Mouse (Mus musculus): Measurements from ENCODE around the gene Olfr474. TPM values are rescaled to one million over a fixed set of nuclear protein-coding genes. Genes with fewer than 3 reads are reported as not detected.
"Not testable (repeated sequence)": the region's sequence is repeated elsewhere in the genome, so short reads cannot be mapped to it uniquely, and the experiment has no call there.

Gene Olfr474
- not detected in 2 replicates for polyA plus RNA-seq (2014; fragmentation: Nextera tagmentation; extraction: Ambion mirVana)

DNA sequence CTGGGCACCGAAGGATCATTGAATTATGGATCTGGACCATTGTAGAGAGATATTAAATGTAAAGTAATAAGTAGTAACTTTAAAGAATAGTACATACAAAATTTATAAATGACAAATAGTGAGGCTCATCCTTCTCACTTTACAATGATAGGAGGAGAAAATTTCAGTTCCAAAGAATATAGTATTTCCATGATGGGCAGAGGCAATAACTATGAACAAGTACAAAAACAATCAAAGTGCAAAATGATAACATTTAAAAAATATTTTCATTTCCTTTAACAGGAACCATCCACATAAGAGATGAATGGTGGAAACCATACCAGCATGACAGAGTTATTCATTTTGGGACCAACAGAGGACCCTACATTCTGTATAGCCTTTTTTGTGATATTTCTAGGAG lies at the start of gene Olfr474:
Olfr474 (plus strand) TSS at position 301 of the 400 bp plus-strand sequence.
- ATAC-seq (replicated peaks; ENCODE audit: insufficient number of reproducible peaks, low FRiP score, low TSS enrichment, low read depth) (no peak), DNase-seq (ENCODE audit: low spot score) (no peak)
- H3K4me1 ChIP-seq (ENCODE audit: control insufficient read depth, insufficient read depth, low read length), result no peaks in the 10 kb centered on the region
- H3K4me3 ChIP-seq (ENCODE audit: low read depth, low read length), result no peak within 1 kb of the TSS
- no peak within 1 kb of the TSS for H3K27ac ChIP-seq (replicated peaks; ENCODE audit: low read depth, low read length)
- no peaks in the 10 kb centered on the region for H3K36me3 ChIP-seq (replicated peaks; ENCODE audit: control insufficient read depth, insufficient read depth, low read depth, low read length)
- no peak within 1 kb of the TSS for H3K4me2 ChIP-seq (ENCODE audit: low read depth, low read length)
- no peaks in the 10 kb centered on the region for H3K9me3 ChIP-seq (replicated peaks; ENCODE audit: control insufficient read depth, low read length)
- no peak within 1 kb of the TSS for H3K9ac ChIP-seq (replicated peaks; ENCODE audit: low read length)
- no peaks in the 10 kb centered on the region for H3K27me3 ChIP-seq (ENCODE audit: control insufficient read depth, insufficient read depth, low read length)
- 92% methylated on average over 1 of the region's 1 CpGs for WGBS

DNA sequence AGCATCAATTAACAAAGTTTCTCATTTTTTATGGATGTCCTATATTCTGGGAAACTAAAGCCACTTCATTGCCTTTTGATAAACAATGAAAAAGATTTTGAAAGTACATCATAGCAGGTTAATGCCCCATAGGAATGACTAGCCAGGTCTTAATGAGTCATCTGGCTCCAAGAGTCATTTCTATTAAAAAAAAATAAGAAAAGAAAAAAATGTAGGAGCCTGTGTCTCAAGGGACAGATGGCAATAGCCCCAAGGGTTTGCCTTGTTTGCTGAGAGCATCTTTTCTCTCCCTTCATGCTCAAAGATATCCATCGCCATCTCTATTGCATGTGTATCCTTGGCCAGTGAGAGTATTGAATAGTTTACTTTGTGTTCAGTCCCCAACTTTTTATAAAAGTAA lies 24.3 kb upstream of the Olfr474 start, which contains the start of gene Olfr473:
Olfr473 (plus strand) TSS at position 301 of the 400 bp plus-strand sequence.
- ATAC-seq (replicated peaks; ENCODE audit: insufficient number of reproducible peaks, low FRiP score, low TSS enrichment, low read depth) (no peak), DNase-seq (ENCODE audit: low spot score) (no peak)
- no peaks in the 10 kb centered on the region for H3K27me3 ChIP-seq (ENCODE audit: control insufficient read depth, insufficient read depth, low read length)
- no peak within 1 kb of the TSS for H3K27ac ChIP-seq (replicated peaks; ENCODE audit: low read depth, low read length)
- no peaks in the 10 kb centered on the region for H3K9me3 ChIP-seq (replicated peaks; ENCODE audit: control insufficient read depth, low read length)
- H3K36me3 ChIP-seq (replicated peaks; ENCODE audit: control insufficient read depth, insufficient read depth, low read depth, low read length), result no peaks in the 10 kb centered on the region
- WGBS, result 97% methylated on average over 1 of the region's 1 CpGs
- H3K4me1 ChIP-seq (ENCODE audit: control insufficient read depth, insufficient read depth, low read length), result no peaks in the 10 kb centered on the region
- H3K9ac ChIP-seq (replicated peaks; ENCODE audit: low read length), result no peak within 1 kb of the TSS
- H3K4me2 ChIP-seq (ENCODE audit: low read depth, low read length), result no peak within 1 kb of the TSS
- H3K4me3 ChIP-seq (ENCODE audit: low read depth, low read length), result no peak within 1 kb of the TSS

DNA sequence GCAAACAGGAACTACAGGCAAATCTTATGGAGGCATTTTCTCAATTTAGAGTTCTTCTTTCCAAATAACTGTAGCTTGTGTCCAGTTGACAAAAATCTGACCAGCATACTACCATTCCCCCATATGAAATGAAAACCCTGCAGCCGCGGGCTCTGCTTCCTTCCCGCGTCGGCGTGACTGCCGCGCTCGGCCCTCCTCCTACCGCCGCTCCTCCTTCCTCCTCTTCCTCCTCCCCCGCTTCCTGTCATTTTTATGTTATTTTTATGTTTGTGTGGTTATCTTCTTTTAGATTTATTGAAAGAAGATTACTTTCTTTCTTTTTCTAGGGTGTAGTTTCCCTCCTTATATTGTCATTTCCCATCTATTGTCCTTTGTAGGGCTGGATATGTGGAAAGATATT lies 1.9 kb upstream of the Olfr474 start:
- WGBS, result 97% methylated on average over 12 of the region's 12 CpGs
- ATAC-seq (replicated peaks; ENCODE audit: insufficient number of reproducible peaks, low FRiP score, low TSS enrichment, low read depth), result not testable (repeated sequence)

DNA sequence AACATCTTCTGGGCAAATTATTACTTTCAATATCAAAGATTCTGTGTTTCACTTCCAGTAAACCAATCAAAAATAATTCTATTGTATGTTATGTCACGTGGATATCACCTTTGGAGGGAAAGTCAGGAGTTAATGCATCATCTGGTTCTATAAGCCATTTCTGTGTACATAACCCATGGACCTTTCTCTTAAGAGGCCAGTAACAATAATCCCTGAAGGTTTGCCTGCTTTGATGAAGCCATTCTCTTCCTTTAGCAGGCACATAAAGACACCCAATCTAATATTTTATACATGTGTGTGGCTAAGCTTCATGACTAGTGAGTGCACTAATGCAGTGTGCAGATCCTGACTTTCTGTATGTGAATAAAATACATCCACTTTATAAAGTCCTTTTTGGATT lies 10.1 kb downstream of the Olfr474 start, which contains the start of gene Olfr476:
Olfr476 (plus strand) TSS at position 301 of the 400 bp plus-strand sequence.
- no peaks in the 10 kb centered on the region for H3K4me1 ChIP-seq (ENCODE audit: control insufficient read depth, insufficient read depth, low read length)
- H3K27ac ChIP-seq (replicated peaks; ENCODE audit: low read depth, low read length), result no peak within 1 kb of the TSS
- WGBS, result 65% methylated on average over 1 of the region's 1 CpGs
- no peak within 1 kb of the TSS for H3K9ac ChIP-seq (replicated peaks; ENCODE audit: low read length)
- no peak within 1 kb of the TSS for H3K4me2 ChIP-seq (ENCODE audit: low read depth, low read length)
- no peak for DNase-seq (ENCODE audit: low spot score)
- no peaks in the 10 kb centered on the region for H3K27me3 ChIP-seq (ENCODE audit: control insufficient read depth, insufficient read depth, low read length)
- H3K4me3 ChIP-seq (ENCODE audit: low read depth, low read length), result no peak within 1 kb of the TSS
- H3K36me3 ChIP-seq (replicated peaks; ENCODE audit: control insufficient read depth, insufficient read depth, low read depth, low read length), result no peaks in the 10 kb centered on the region
- H3K9me3 ChIP-seq (replicated peaks; ENCODE audit: control insufficient read depth, low read length), result no peaks in the 10 kb centered on the region
- ATAC-seq (replicated peaks; ENCODE audit: insufficient number of reproducible peaks, low FRiP score, low TSS enrichment, low read depth), result no peak

More for the DNA sequence above, 1.9 kb upstream of the Olfr474 start:
- not testable (repeated sequence) for H3K4me2 ChIP-seq (ENCODE audit: low read depth, low read length); H3K36me3 ChIP-seq (replicated peaks; ENCODE audit: control insufficient read depth, insufficient read depth, low read depth, low read length); H3K27ac ChIP-seq (replicated peaks; ENCODE audit: low read depth, low read length); H3K9ac ChIP-seq (replicated peaks; ENCODE audit: low read length); DNase-seq (ENCODE audit: low spot score); H3K4me3 ChIP-seq (ENCODE audit: low read depth, low read length); H3K27me3 ChIP-seq (ENCODE audit: control insufficient read depth, insufficient read depth, low read length); H3K4me1 ChIP-seq (ENCODE audit: control insufficient read depth, insufficient read depth, low read length); H3K9me3 ChIP-seq (replicated peaks; ENCODE audit: control insufficient read depth, low read length)

DNA sequence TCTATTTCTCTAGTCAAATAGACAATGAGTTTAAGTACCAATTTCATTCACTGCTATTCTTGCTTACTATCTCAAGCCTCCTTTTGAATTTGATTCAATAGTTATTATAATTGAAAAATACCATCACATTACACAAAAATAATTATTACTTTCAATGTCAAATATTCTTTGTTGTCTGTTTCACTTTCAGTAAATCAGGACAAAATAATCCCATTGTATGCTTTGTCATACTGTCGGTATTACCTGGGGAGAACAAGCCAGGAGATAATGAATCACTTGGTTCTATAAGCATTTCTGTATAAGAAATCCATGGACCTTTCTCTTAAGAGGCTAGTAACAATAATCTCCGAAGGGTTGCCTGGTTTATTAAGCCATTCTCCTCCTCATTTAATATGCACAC lies 31.9 kb downstream of the Olfr474 start, which contains the start of gene Olfr477:
Olfr477 (plus strand) TSS at position 301 of the 400 bp plus-strand sequence.
- DNase-seq (ENCODE audit: low spot score) (no peak), ATAC-seq (replicated peaks; ENCODE audit: insufficient number of reproducible peaks, low FRiP score, low TSS enrichment, low read depth) (no peak)
- H3K9me3 ChIP-seq (replicated peaks; ENCODE audit: control insufficient read depth, low read length), result no peaks in the 10 kb centered on the region
- 81% methylated on average over 2 of the region's 2 CpGs for WGBS
- no peak within 1 kb of the TSS for H3K4me2 ChIP-seq (ENCODE audit: low read depth, low read length)
- no peak within 1 kb of the TSS for H3K27ac ChIP-seq (replicated peaks; ENCODE audit: low read depth, low read length)
- no peak within 1 kb of the TSS for H3K4me3 ChIP-seq (ENCODE audit: low read depth, low read length)
- no peaks in the 10 kb centered on the region for H3K27me3 ChIP-seq (ENCODE audit: control insufficient read depth, insufficient read depth, low read length)
- no peak within 1 kb of the TSS for H3K9ac ChIP-seq (replicated peaks; ENCODE audit: low read length)
- H3K36me3 ChIP-seq (replicated peaks; ENCODE audit: control insufficient read depth, insufficient read depth, low read depth, low read length), result no peaks in the 10 kb centered on the region
- H3K4me1 ChIP-seq (ENCODE audit: control insufficient read depth, insufficient read depth, low read length), result no peaks in the 10 kb centered on the region

Other genes starting within 250 kb of the Olfr474 start
- gene Cyb5r2, start 196.6 kb upstream of the Olfr474 start, polyA plus RNA-seq (2014; fragmentation: Nextera tagmentation; extraction: Ambion mirVana), result 0.29 and 0.31 TPM in 2 replicates
- not detected in 2 replicates for gene Ovch2, start 153.4 kb upstream of the Olfr474 start, polyA plus RNA-seq (2014; fragmentation: Nextera tagmentation; extraction: Ambion mirVana)
- not detected in 2 replicates for gene Olfr467, start 142.4 kb upstream of the Olfr474 start, polyA plus RNA-seq (2014; fragmentation: Nextera tagmentation; extraction: Ambion mirVana)
- not detected in 2 replicates for gene Olfr469, start 129.1 kb upstream of the Olfr474 start, polyA plus RNA-seq (2014; fragmentation: Nextera tagmentation; extraction: Ambion mirVana)
- not detected in 2 replicates for gene Olfr470, start 107.2 kb upstream of the Olfr474 start, polyA plus RNA-seq (2014; fragmentation: Nextera tagmentation; extraction: Ambion mirVana)
- not detected in 2 replicates for gene Olfr472, start 56.7 kb upstream of the Olfr474 start, polyA plus RNA-seq (2014; fragmentation: Nextera tagmentation; extraction: Ambion mirVana)
- gene Olfr473, start 24.2 kb upstream of the Olfr474 start, polyA plus RNA-seq (2014; fragmentation: Nextera tagmentation; extraction: Ambion mirVana), result not detected in 2 replicates
- gene Olfr476, start 10.2 kb downstream of the Olfr474 start, polyA plus RNA-seq (2014; fragmentation: Nextera tagmentation; extraction: Ambion mirVana), result not detected in 2 replicates
- gene Olfr477, start 32.0 kb downstream of the Olfr474 start, polyA plus RNA-seq (2014; fragmentation: Nextera tagmentation; extraction: Ambion mirVana), result not detected in 2 replicates
- not detected in 2 replicates for gene Olfr478, start 79.3 kb downstream of the Olfr474 start, polyA plus RNA-seq (2014; fragmentation: Nextera tagmentation; extraction: Ambion mirVana)
- not detected in 2 replicates for gene Olfr479, start 96.0 kb downstream of the Olfr474 start, polyA plus RNA-seq (2014; fragmentation: Nextera tagmentation; extraction: Ambion mirVana)
- not detected in 2 replicates for gene Olfr480, start 112.7 kb downstream of the Olfr474 start, polyA plus RNA-seq (2014; fragmentation: Nextera tagmentation; extraction: Ambion mirVana)
- gene Olfr481, start 125.2 kb downstream of the Olfr474 start, polyA plus RNA-seq (2014; fragmentation: Nextera tagmentation; extraction: Ambion mirVana), result not detected in 2 replicates
- gene Olfr482, start 142.9 kb downstream of the Olfr474 start, polyA plus RNA-seq (2014; fragmentation: Nextera tagmentation; extraction: Ambion mirVana), result 0.10 TPM in 1 of 2 replicates, not detected in the other
- 0.07 TPM in 1 of 2 replicates, not detected in the other for gene Olfr483, start 146.2 kb downstream of the Olfr474 start, polyA plus RNA-seq (2014; fragmentation: Nextera tagmentation; extraction: Ambion mirVana)
- gene Olfr484, start 172.8 kb downstream of the Olfr474 start, polyA plus RNA-seq (2014; fragmentation: Nextera tagmentation; extraction: Ambion mirVana), result not detected in 2 replicates
- gene Olfr485, start 205.2 kb downstream of the Olfr474 start, polyA plus RNA-seq (2014; fragmentation: Nextera tagmentation; extraction: Ambion mirVana), result not detected in 2 replicates
- not detected in 2 replicates for gene Olfr486, start 218.1 kb downstream of the Olfr474 start, polyA plus RNA-seq (2014; fragmentation: Nextera tagmentation; extraction: Ambion mirVana)